Mouse (Mus musculus) v-Abl transformed pro-B cells (cell line): ENCODE data around the gene Aplp2.

Source experiments
- in situ Hi-C, 2 experiments: fragments of 400-800 bp; cut with MboI; formaldehyde crosslinking; loops; one replicate each; pipeline ENCODE4 v1.15.1; 2025; ENCODE audit not compliant: unreplicated experiment in 2 of 2

Aplp2 gene

GRCm38 (mm10) chr9:31211690-31212499, at the start of gene Aplp2:
TSS of gene Aplp2 (minus strand) at chr9:31211815.
- in situ Hi-C loops = no loop called here

DNA sequence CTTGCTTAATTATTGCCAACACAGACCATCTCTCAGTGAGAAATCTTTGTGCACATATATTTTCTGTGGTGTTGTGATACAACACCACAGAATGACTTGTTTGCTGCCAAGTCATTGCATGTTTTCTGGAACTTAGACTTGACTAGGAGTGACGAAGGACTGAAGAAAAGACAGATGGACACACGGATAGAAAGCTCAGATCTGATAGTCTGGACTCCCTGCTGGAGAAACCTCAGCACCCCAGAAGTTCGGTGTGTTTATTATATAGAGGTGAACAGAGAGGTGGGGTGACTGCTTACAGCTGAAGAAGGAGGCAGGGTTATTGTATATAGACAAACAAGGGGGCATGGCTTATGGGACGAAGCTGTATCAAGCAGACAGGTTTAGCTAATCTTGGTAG, 48.6 kb upstream of the Aplp2 start:
- in situ Hi-C loops = no loop called here

GRCm38 (mm10) chr9:31258237-31258636, 46.6 kb upstream of the Aplp2 start:
- in situ Hi-C loops = no loop called here

DNA sequence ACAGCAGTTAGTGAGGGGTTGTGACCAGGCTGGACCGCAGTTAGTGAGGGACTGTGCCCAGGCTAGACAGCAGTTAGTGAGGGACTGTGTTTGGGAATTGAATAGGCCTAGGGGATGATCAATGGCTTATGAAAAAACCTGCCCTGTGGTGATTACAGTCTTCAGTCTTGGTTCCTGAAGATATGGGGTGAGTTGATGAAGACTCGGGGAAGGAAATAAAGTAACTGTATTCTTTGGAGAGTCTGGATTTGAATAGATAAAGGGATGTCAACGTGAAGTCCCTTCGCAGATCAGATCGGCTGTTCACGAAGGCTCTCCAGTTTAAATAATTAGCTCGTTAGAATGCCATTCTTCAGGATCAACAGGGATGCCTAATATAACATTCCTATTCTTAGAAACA, 44.3 kb upstream of the Aplp2 start:
- in situ Hi-C loops = no loop called here

GRCm38 (mm10) chr9:31254697-31255004, 43.0 kb upstream of the Aplp2 start:
- in situ Hi-C loops = no loop called here

- in situ Hi-C loops = no loop called here
These were observed 42.5 kb upstream of the Aplp2 start for GRCm38 (mm10) chr9:31253866-31254696.

DNA sequence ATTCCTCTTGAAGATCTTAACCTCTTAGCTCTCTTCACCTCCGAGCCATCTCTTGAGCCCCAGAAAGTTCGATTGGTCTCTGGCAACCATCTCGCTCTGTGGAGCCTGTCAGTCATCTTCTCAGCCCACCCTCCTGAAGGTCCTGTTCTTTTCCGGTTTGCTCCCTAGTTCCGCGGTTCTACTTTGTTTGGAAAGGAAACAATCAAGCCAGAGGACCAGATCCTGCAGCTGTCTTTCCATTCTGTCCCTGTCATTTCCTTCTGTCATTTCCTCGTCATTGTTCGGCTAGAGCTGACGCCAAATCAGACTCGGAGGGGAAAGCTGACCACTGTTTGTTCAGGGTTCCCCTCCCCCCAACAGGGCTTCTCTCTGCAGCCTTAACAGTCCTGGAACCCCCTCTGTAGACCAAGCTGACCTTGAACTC, 41.7 kb upstream of the Aplp2 start:
- in situ Hi-C loops = no loop called here

- in situ Hi-C loops = no loop called here
These were observed 40.7 kb upstream of the Aplp2 start for GRCm38 (mm10) chr9:31252182-31252799.

DNA sequence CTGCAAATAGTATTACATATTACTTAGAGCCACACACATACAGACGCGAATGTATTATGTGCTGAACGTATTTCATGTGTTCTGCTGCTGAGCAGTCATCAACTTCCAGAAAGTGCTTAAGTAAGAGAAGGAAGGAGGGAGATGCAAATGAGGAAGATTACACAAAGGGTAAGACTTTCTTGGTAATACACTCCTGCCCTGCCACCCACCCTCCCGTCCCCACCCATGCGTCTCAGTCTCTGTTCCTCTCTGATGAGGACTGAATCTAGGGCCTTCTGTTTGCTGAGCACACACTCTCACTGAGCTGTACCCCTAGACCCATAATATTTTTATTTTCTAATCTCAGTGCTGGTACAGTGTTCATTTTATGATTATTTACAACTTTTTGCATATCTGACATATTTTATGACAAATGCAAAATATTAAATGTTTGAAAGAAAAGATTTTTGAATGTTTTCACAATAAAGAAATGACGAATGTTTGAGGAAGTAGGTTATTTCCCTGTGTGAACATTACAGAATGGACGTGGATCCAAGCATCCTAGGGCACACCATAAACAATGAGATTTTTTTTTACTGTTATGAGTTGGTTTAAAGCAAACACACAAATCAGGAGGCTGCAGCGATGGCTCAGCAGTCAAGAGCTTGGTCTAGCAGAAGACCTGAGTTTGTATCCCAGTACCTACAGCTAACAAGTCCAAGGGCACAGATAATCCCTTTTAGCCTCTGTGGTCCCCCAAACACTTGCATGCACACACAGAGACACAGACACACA, 36.0 kb upstream of the Aplp2 start:
- in situ Hi-C loops = no loop called here

DNA sequence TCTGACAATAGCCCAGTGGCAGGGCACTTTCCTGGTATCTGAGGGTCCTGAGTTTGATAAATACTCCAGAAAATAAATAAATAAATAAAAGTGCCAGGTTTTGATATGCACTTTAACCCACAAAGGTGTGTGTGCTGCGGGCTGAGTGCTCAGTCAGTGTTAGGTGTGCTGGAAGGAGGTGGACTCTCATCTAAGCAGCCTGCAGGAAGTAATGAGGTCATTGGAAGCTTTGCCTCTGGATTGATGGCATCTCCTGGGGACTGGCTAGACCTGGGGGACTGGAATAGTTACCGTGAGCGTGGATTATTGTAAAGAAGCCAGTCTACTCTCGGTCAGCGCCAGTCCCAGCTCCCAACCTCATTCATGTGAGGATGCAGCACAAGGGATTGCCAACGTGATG, 34.8 kb upstream of the Aplp2 start:
- in situ Hi-C loops = no loop called here

DNA sequence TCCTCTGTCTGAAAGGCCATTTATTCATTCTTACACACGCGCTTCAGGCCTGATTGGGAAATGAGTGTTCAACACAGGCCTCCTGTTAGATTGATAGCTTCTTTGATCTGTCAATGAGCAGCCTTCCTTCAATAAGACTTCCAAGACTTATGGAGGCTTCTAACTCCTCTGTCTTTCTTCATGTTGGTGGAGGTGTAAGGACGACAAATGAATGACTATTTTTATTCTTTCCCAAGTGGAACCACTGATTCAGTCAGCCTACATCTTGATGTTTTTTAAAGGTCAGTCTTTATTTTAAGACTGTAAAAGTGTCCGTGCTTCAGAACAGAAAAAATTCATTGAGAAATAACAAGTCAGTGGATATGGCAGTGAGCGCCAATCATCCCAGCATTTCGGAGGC, 33.4 kb upstream of the Aplp2 start:
- in situ Hi-C loops = no loop called here

- in situ Hi-C loops = no loop called here
These were observed 32.3 kb upstream of the Aplp2 start for GRCm38 (mm10) chr9:31243939-31244333.

DNA sequence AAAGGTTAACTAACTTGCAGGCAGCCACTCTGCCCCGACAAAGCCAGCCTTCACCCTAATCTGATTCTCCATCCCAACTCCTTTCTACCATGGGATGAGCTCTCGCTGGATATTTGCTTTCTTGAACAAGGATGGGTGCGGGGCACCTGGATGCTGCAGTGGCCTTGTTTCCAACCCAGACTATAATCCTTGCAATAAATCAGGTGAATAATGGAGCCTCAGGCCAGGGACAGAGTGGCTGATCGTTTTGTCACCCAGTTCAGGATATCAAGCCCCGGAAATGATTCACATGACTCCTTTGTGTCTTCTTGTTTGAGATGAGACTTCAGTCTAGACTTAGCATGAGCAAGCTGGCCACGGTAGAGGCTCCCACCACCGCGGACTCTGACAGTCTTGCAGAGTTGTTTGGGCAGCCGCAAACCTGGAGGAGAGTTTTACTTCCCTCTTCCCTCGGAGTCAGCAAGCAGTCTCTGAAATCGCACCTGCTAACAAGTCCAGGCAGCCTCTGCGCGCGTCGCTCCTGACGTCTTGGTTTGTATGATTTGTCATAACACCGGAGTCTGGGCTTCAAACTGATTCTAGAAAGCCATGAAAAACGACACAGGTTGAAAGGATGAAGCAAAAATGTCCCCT, 31.8 kb upstream of the Aplp2 start:
- in situ Hi-C loops = no loop called here

DNA sequence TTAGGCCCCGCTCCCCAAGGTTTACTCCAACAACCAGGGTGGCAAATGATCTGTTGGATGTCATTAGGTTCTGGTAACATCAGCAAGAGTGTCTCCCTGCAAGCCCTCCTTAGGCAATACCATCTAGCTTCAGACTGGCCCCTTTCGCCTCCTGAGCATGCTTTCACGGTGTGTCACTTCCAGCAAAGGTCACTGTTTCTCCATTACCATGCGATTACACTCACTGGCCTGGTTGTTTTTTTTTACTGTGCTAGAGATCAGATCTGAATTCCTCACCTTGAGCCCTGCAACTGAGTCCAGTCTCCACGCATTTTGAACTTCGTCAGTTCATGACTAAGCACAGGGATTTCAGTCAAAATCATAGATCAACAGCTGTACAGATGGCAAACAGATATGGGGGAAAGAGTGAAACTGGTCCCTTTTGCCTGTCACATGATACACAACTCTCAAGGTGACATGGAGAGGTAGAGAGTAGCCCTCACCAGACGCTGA, 29.6 kb upstream of the Aplp2 start:
- in situ Hi-C loops = no loop called here

- in situ Hi-C loops = no loop called here
These were observed 29.1 kb upstream of the Aplp2 start for GRCm38 (mm10) chr9:31240522-31241207.

DNA sequence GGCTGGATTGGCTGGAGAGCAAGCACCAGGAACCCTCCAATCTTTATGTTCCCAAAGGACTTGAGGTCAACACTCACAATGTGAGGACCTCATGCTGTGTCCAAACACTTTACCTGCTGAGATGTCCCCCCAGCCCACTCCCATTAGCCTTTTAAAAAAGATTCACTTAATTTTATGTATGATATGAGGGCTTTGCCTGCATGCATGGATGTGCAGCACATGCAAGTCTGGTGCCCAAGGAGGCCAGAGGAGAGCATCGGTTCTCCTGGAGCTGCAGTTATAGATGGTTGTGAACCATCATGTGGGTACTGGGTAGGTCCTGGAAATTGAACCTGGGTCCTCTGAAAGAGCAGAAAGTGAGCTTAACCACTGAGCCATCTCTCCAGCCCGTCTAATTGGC, 27.9 kb upstream of the Aplp2 start:
- in situ Hi-C loops = no loop called here

DNA sequence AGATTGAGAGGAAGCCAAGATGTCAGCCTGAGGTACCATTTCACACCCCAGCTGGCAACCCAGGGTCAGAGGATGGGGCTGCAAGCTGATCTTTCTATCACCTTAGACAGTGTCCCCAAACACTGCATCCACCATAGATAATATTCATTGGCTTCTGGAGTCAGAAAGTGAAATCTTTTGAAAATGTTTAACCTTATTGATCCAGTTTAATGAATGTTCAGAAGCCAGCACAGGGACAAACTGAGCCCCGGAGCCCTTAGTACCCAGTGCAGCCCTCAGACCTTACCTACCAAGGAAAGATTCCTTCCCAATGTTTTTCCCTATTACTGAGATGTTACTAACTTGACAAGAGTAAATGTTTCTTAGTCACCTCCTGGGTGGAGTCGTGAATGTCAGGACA, 26.9 kb upstream of the Aplp2 start:
- in situ Hi-C loops = no loop called here

DNA sequence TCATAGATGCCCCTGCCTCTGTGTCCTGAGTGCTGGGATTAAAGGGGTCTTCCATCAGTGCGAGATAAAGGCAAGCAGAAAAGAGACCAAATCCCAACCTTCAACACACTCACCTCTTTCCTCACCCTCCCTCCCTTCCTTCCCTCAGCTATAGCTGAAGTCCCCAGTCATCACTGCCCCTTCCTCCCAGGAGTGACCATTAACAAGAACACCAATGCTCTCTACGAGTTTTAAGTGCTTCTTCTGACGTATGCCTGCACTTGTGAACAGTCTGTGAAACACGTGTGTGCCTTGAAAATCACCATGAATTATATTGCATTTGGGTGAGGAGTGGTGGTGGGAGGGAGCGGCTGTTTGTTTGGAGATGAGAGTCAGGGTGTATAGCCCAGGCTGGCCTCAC, 24.5 kb upstream of the Aplp2 start:
- in situ Hi-C loops = no loop called here

GRCm38 (mm10) chr9:31235489-31235888, 23.9 kb upstream of the Aplp2 start:
- in situ Hi-C loops = no loop called here

- in situ Hi-C loops = no loop called here
These were observed 23.4 kb upstream of the Aplp2 start for GRCm38 (mm10) chr9:31235030-31235429.
